In genomic region chr8:85381926-85382325, GRCm38 (mm10) we compare ENCODE assay signal across 13 mouse cellular contexts. TPM values are rescaled to one million over a fixed set of nuclear protein-coding genes. Genes with fewer than 3 reads are reported as not detected.
DNase-seq lines count a peak whose midpoint lies in the region; ATAC-seq and TF ChIP-seq lines count a peak whose summit lies in the region.
"Had no signal": no experiment of that assay in that cellular context is flagged by ENCODE, and none has a peak within 500 bp of the region (broad histone marks: within the 10 kb centered on the region; RNA-seq: fewer than 3 reads in every experiment).

No protein-coding gene starts in this region.

- H3K4me2 ChIP-seq in lung, embryonic 14.5 days: 0 out of 2 replicates have a peak overlapping the region, but pooled peaks have one; percentile 2
- peak overlapping the region; percentile 63 for H3K4me2 ChIP-seq in heart, embryonic 16.5 days (ENCODE audit: low read depth, low read length)
- peak overlapping the region; percentile 58 for H3K4me2 ChIP-seq in liver, embryonic 16.5 days (ENCODE audit: low read depth, low read length)
- H3K4me2 ChIP-seq: hindbrain, embryonic 15.5 days; neural tube, embryonic 12.5 days had no signal

- no peaks in the 10 kb centered on the region for H3K9me3 ChIP-seq in lung, embryonic 14.5 days (ENCODE audit: low read depth, low read length)
- no peaks in the 10 kb centered on the region for H3K9me3 ChIP-seq in heart, embryonic 16.5 days (replicated peaks; ENCODE audit: control insufficient read depth, low read length)
- H3K9me3 ChIP-seq in liver, embryonic 16.5 days (replicated peaks; ENCODE audit: control insufficient read depth, low read length): no peaks in the 10 kb centered on the region
- H3K9me3 ChIP-seq: hindbrain, embryonic 15.5 days; megakaryocyte, embryonic 14.5 days; neural tube, embryonic 12.5 days had no signal

- ATAC-seq in lung, embryonic 14.5 days (ENCODE audit: insufficient read depth): no peak
- ATAC-seq in heart, embryonic 16.5 days (replicated peaks; ENCODE audit: extremely low read depth, insufficient read depth, low FRiP score): no peak
- no peak for ATAC-seq in liver, embryonic 16.5 days (ENCODE audit: low read depth)

- TF ChIP-seq CTCF in lung, embryonic 14.5 days (IDR thresholded peaks at IDR 0.05; ENCODE audit: low read depth): no peak

- no peaks in the 10 kb centered on the region for H3K36me3 ChIP-seq in lung, embryonic 14.5 days (ENCODE audit: insufficient read depth)
- H3K36me3 ChIP-seq in heart, embryonic 16.5 days (ENCODE audit: control insufficient read depth, insufficient read depth): no peaks in the 10 kb centered on the region
- no peaks in the 10 kb centered on the region for H3K36me3 ChIP-seq in liver, embryonic 16.5 days (ENCODE audit: control insufficient read depth, insufficient read depth)
- H3K36me3 ChIP-seq: hindbrain, embryonic 15.5 days; neural tube, embryonic 12.5 days had no signal

- H3K27ac ChIP-seq in lung, embryonic 14.5 days (ENCODE audit: low read depth): peak overlapping the region; percentile 55
- peak overlapping the region; percentile 99 for H3K27ac ChIP-seq in heart, embryonic 16.5 days (ENCODE audit: low read length)
- peak overlapping the region; percentile 98 for H3K27ac ChIP-seq in liver, embryonic 16.5 days (ENCODE audit: low read length)
- H3K27ac ChIP-seq: hindbrain, embryonic 15.5 days; neural tube, embryonic 12.5 days had no signal

- intact Hi-C loops in gastrocnemius, postnatal 14 days (cut with DNase I; ENCODE audit: low total_unique reads): no loop called here

- H3K27me3 ChIP-seq in lung, embryonic 14.5 days (ENCODE audit: insufficient read depth, low read length): no peaks in the 10 kb centered on the region
- no peaks in the 10 kb centered on the region for H3K27me3 ChIP-seq in heart, embryonic 16.5 days (ENCODE audit: control insufficient read depth, insufficient read depth, low read length)
- no peaks in the 10 kb centered on the region for H3K27me3 ChIP-seq in liver, embryonic 16.5 days (ENCODE audit: control insufficient read depth, insufficient read depth, low read depth, low read length)
- H3K27me3 ChIP-seq: hindbrain, embryonic 15.5 days; megakaryocyte, embryonic 14.5 days; neural tube, embryonic 12.5 days had no signal

- H3K9ac ChIP-seq in lung, embryonic 14.5 days: no peak overlapping the region
- peak overlapping the region; percentile 55; the same call in 1 of the 2 replicates for H3K9ac ChIP-seq in heart, embryonic 16.5 days (ENCODE audit: low read length)
- H3K9ac ChIP-seq in liver, embryonic 16.5 days (ENCODE audit: low read depth, low read length): peak overlapping the region; percentile 67
- H3K9ac ChIP-seq: hindbrain, embryonic 15.5 days; neural tube, embryonic 12.5 days had no signal

- peaks cover 17% of the 10 kb centered on the region for H3K4me1 ChIP-seq in lung, embryonic 14.5 days (ENCODE audit: insufficient read depth)
- peaks cover 65% of the 10 kb centered on the region for H3K4me1 ChIP-seq in heart, embryonic 16.5 days (ENCODE audit: control insufficient read depth, insufficient read depth, low read length)
- H3K4me1 ChIP-seq in liver, embryonic 16.5 days (ENCODE audit: control insufficient read depth, low read depth, low read length): peaks cover 39% of the 10 kb centered on the region
- H3K4me1 ChIP-seq: hindbrain, embryonic 15.5 days; neural tube, embryonic 12.5 days had no signal

- H3K4me3 ChIP-seq in lung, embryonic 14.5 days (ENCODE audit: low read depth, low read length): no peak overlapping the region
- H3K4me3 ChIP-seq in heart, embryonic 16.5 days (ENCODE audit: low read length): no peak overlapping the region; the same call in 1 of the 2 replicates
- H3K4me3 ChIP-seq in liver, embryonic 16.5 days (ENCODE audit: low read depth, low read length): peak overlapping the region; percentile 69
- H3K4me3 ChIP-seq: gastrocnemius, adult 2 months; hindbrain, embryonic 15.5 days; neural tube, embryonic 12.5 days had no signal

- DNase-seq in gastrocnemius, postnatal 14 days: peak; percentile 8
- DNase-seq in gastrocnemius, postnatal 4 days (ENCODE audit: low spot score in 2 of 2): no peak
- no peak for DNase-seq in lung, embryonic 14.5 days
- DNase-seq in lung, postnatal 10 days: no peak
- no peak for DNase-seq in urinary bladder, postnatal 36 days (ENCODE audit: low spot score in 2 of 2)
- no peak for DNase-seq in spleen, postnatal 36 days (ENCODE audit: low spot score in 2 of 2)
- DNase-seq: B cell, adult 2 months; gastrocnemius, adult 2 months had no signal

- WGBS in lung, embryonic 14.5 days: 55% methylated on average over 4 of the region's 4 CpGs
- WGBS in heart, embryonic 16.5 days: 53% methylated on average over 4 of the region's 4 CpGs
- 50% methylated on average over 4 of the region's 4 CpGs for WGBS in liver, embryonic 16.5 days (ENCODE audit: insufficient replicate concordance)

RNA-seq across cellular contexts. Expression of gene Mylk3, which starts 4.2 kb away (rescaled TPM):
- total RNA-seq in gastrocnemius, postnatal 14 days (2021): 1 to 10 TPM; 1.4 to 1.7 TPM
- 1 to 10 TPM; 3.7 to 4.4 TPM for total RNA-seq in gastrocnemius, postnatal 4 days (2021)
- 0.82 and 2.8 TPM in 2 replicates for polyA plus RNA-seq in lung, embryonic 14.5 days (2014; fragmentation: Nextera tagmentation; extraction: Ambion mirVana)
- 254 and 278 TPM in 2 replicates for polyA plus RNA-seq in heart, embryonic 16.5 days (2015; fragmentation: Nextera tagmentation; extraction: Ambion mirVana)
- polyA plus RNA-seq in liver, embryonic 16.5 days (2015; fragmentation: Nextera tagmentation; extraction: Ambion mirVana): 66.3 and 66.8 TPM in 2 replicates

RNA-seq across cellular contexts. Expression of gene 4921524J17Rik, which starts 50.7 kb away (rescaled TPM):
- 10 to 100 TPM; 12.5 to 12.8 TPM for total RNA-seq in gastrocnemius, postnatal 14 days (2021)
- 10 to 100 TPM; 23.1 to 24.9 TPM for total RNA-seq in gastrocnemius, postnatal 4 days (2021)
- 35.0 and 40.0 TPM in 2 replicates for polyA plus RNA-seq in lung, embryonic 14.5 days (2014; fragmentation: Nextera tagmentation; extraction: Ambion mirVana)
- polyA plus RNA-seq in heart, embryonic 16.5 days (2015; fragmentation: Nextera tagmentation; extraction: Ambion mirVana): 56.8 and 70.0 TPM in 2 replicates
- polyA plus RNA-seq in liver, embryonic 16.5 days (2015; fragmentation: Nextera tagmentation; extraction: Ambion mirVana): 14.5 and 17.0 TPM in 2 replicates

Comparison
In these comparisons a context has a peak if more than half of its experiments do, and no peak if none do; other contexts are left out.
1. H3K4me2 ChIP-seq: peak in every context shown above with its lines; median percentile 63 in heart, embryonic 16.5 days; 58 in liver, embryonic 16.5 days; 2 in lung, embryonic 14.5 days.
2. RNA of gene Mylk3, which starts 4.2 kb away (polyA plus RNA-seq): 254 to 278 TPM in heart, embryonic 16.5 days and 66.3 to 66.8 TPM in liver, embryonic 16.5 days; 0.82 to 2.8 TPM in lung, embryonic 14.5 days; every median in the first group is over 10 times any median in the second.
3. Peak in every context shown above with its lines, with median percentiles within 50 percentile points of each other: H3K27ac ChIP-seq.